Mouse (Mus musculus) limb, embryonic 12.5 days (tissue): Measurements from ENCODE around the gene Zhx3. TPM values are rescaled to one million over a fixed set of nuclear protein-coding genes. Genes with fewer than 3 reads are reported as not detected.

Source experiments
- ATAC-seq: fragments of 200-750 bp; cut with Nextera tagmentation; 2 replicates; pipeline ENCODE4 v1.8.0; 2017; ENCODE audit warnings: low read depth, moderate TSS enrichment; ENCODE audit not compliant: insufficient number of reproducible peaks, insufficient read depth, low FRiP score, low TSS enrichment
- H3K27ac ChIP-seq: fragments of 300-500 bp; sonication (generic); 2 replicates; pipeline ENCODE4 v1.5.1; 2016; ENCODE audit warnings: mild to moderate bottlenecking, moderate library complexity
- H3K27me3 ChIP-seq: fragments of 300-500 bp; sonication (generic); 2 replicates; pipeline ENCODE4 v1.6.1; 2016; ENCODE audit warnings: mild to moderate bottlenecking, moderate library complexity
- H3K36me3 ChIP-seq: fragments of 300-500 bp; sonication (generic); 2 replicates; pipeline ENCODE4 v1.6.1; 2016; ENCODE audit warnings: mild to moderate bottlenecking, moderate library complexity
- H3K4me1 ChIP-seq: fragments of 300-500 bp; sonication (generic); replicated peaks from 2 replicates; pipeline ENCODE4 v1.6.1; 2016
- H3K4me2 ChIP-seq: fragments of 300-500 bp; sonication (generic); 2 replicates; pipeline ENCODE4 v1.6.1; 2016; ENCODE audit warnings: mild to moderate bottlenecking, moderate library complexity
- H3K4me3 ChIP-seq: fragments of 300-500 bp; sonication (generic); replicated peaks from 2 replicates; pipeline ENCODE4 v1.5.1; 2016; ENCODE audit warnings: mild to moderate bottlenecking
- H3K9ac ChIP-seq: fragments of 300-500 bp; sonication (generic); replicated peaks from 2 replicates; pipeline ENCODE4 v1.6.1; 2016; ENCODE audit warnings: mild to moderate bottlenecking, moderate library complexity
- H3K9me3 ChIP-seq: fragments of 300-500 bp; sonication (generic); 2 replicates; pipeline ENCODE4 v1.6.1; 2016; ENCODE audit warnings: mild to moderate bottlenecking, moderate library complexity
- WGBS: fragments of 180-500 bp; shearing (Covaris S2); methylation state at CpG from one replicate; pipeline ENCODE4 v1.1.7; 2016; 5-methylcytosine and 5-hydroxymethylcytosine counted together
- polyA plus RNA-seq: library from polyadenylated mRNA; unstranded; fragments of >200 nt; fragmentation: Nextera tagmentation; extraction: Ambion mirVana; gene quantifications from 2 replicates; pipeline ENCODE4 v1.2.1, GENCODE M21; 2016

The Zhx3 gene
- polyA plus RNA-seq, 1 experiment from 2014 or later, result 10.4 TPM

- no peak overlapping the region for H3K4me3 ChIP-seq
- no peaks in the 10 kb centered on the region for H3K27me3 ChIP-seq
- no peak for ATAC-seq
- H3K9ac ChIP-seq, result no peak overlapping the region
- H3K4me2 ChIP-seq, result no peak overlapping the region
- H3K27ac ChIP-seq, result no peak overlapping the region
- H3K36me3 ChIP-seq, result no peaks in the 10 kb centered on the region
- no peaks in the 10 kb centered on the region for H3K4me1 ChIP-seq
- no peaks in the 10 kb centered on the region for H3K9me3 ChIP-seq
These were observed 18.1 kb downstream of the Zhx3 start for GRCm38 (mm10) chr2:160854687-160855086.

GRCm38 (mm10) chr2:160850360-160850759 lies 22.4 kb downstream of the Zhx3 start:
- 69% methylated on average over 3 of the region's 3 CpGs for WGBS
- no peaks in the 10 kb centered on the region for H3K4me1 ChIP-seq
- H3K4me2 ChIP-seq, result no peak overlapping the region
- no peak overlapping the region for H3K4me3 ChIP-seq
- H3K9ac ChIP-seq, result no peak overlapping the region
- no peak for ATAC-seq
- no peaks in the 10 kb centered on the region for H3K9me3 ChIP-seq
- H3K27ac ChIP-seq, result no peak overlapping the region
- no peaks in the 10 kb centered on the region for H3K27me3 ChIP-seq
- no peaks in the 10 kb centered on the region for H3K36me3 ChIP-seq

GRCm38 (mm10) chr2:160849617-160850240 lies 23.1 kb downstream of the Zhx3 start:
- H3K9me3 ChIP-seq, result no peaks in the 10 kb centered on the region
- H3K27ac ChIP-seq, result no peak overlapping the region
- no peak for ATAC-seq
- H3K4me3 ChIP-seq, result no peak overlapping the region
- no peak overlapping the region for H3K9ac ChIP-seq
- no peaks in the 10 kb centered on the region for H3K4me1 ChIP-seq
- no peaks in the 10 kb centered on the region for H3K27me3 ChIP-seq
- no peak overlapping the region for H3K4me2 ChIP-seq
- no peaks in the 10 kb centered on the region for H3K36me3 ChIP-seq
- WGBS, result 85% methylated on average over 3 of the region's 3 CpGs

GRCm38 (mm10) chr2:160848186-160848585 lies 24.6 kb downstream of the Zhx3 start:
- Histone ChIP-seq H3K4me1 (no peaks in the 10 kb centered on the region), H3K9me3 (no peaks in the 10 kb centered on the region), H3K27ac (no peak overlapping the region), H3K4me3 (no peak overlapping the region), H3K36me3 (no peaks in the 10 kb centered on the region), H3K4me2 (no peak overlapping the region), H3K9ac (no peak overlapping the region), H3K27me3 (no peaks in the 10 kb centered on the region)
- WGBS, result 91% methylated on average over 2 of the region's 2 CpGs
- no peak for ATAC-seq

GRCm38 (mm10) chr2:160847664-160848063 lies 25.1 kb downstream of the Zhx3 start:
- Histone ChIP-seq H3K27ac (no peak overlapping the region), H3K27me3 (no peaks in the 10 kb centered on the region), H3K9ac (no peak overlapping the region), H3K4me3 (no peak overlapping the region), H3K4me2 (no peak overlapping the region), H3K36me3 (no peaks in the 10 kb centered on the region), H3K9me3 (no peaks in the 10 kb centered on the region), H3K4me1 (no peaks in the 10 kb centered on the region)
- WGBS, result 70% methylated on average over 1 of the region's 1 CpGs
- no peak for ATAC-seq

GRCm38 (mm10) chr2:160840838-160841237 lies 32.0 kb downstream of the Zhx3 start:
- H3K9me3 ChIP-seq, result no peaks in the 10 kb centered on the region
- no peak overlapping the region for H3K4me3 ChIP-seq
- H3K4me1 ChIP-seq, result no peaks in the 10 kb centered on the region
- H3K4me2 ChIP-seq, result no peak overlapping the region
- no peaks in the 10 kb centered on the region for H3K27me3 ChIP-seq
- no peak overlapping the region for H3K27ac ChIP-seq
- no peaks in the 10 kb centered on the region for H3K36me3 ChIP-seq
- ATAC-seq, result no peak
- no peak overlapping the region for H3K9ac ChIP-seq

GRCm38 (mm10) chr2:160810802-160811201 lies 62.0 kb downstream of the Zhx3 start:
- WGBS, result 87% methylated on average over 1 of the region's 1 CpGs
- no peaks in the 10 kb centered on the region for H3K9me3 ChIP-seq
- H3K4me1 ChIP-seq, result no peaks in the 10 kb centered on the region
- ATAC-seq, result no peak
- H3K4me3 ChIP-seq, result no peak overlapping the region
- H3K36me3 ChIP-seq, result no peaks in the 10 kb centered on the region
- H3K9ac ChIP-seq, result no peak overlapping the region
- no peak overlapping the region for H3K4me2 ChIP-seq
- H3K27me3 ChIP-seq, result no peaks in the 10 kb centered on the region
- H3K27ac ChIP-seq, result no peak overlapping the region

- Histone ChIP-seq H3K27ac (no peak overlapping the region), H3K4me1 (no peaks in the 10 kb centered on the region), H3K9ac (no peak overlapping the region), H3K4me3 (no peak overlapping the region), H3K36me3 (no peaks in the 10 kb centered on the region), H3K9me3 (no peaks in the 10 kb centered on the region), H3K4me2 (no peak overlapping the region), H3K27me3 (no peaks in the 10 kb centered on the region)
- ATAC-seq, result no peak
These were observed 62.4 kb downstream of the Zhx3 start for GRCm38 (mm10) chr2:160810376-160810775.

- 41% methylated on average over 3 of the region's 3 CpGs for WGBS
- ATAC-seq, result no peak
- no peak overlapping the region for H3K4me3 ChIP-seq
- H3K4me1 ChIP-seq, result 0 out of 2 replicates have a peak, but pooled peaks cover 5% of the 10 kb centered on the region
- no peak overlapping the region for H3K9ac ChIP-seq
- no peak overlapping the region for H3K4me2 ChIP-seq
- no peaks in the 10 kb centered on the region for H3K9me3 ChIP-seq
- H3K36me3 ChIP-seq, result no peaks in the 10 kb centered on the region
- H3K27me3 ChIP-seq, result no peaks in the 10 kb centered on the region
- no peak overlapping the region for H3K27ac ChIP-seq
These were observed 66.7 kb downstream of the Zhx3 start for GRCm38 (mm10) chr2:160806091-160806521.

GRCm38 (mm10) chr2:160804794-160805527 lies 67.8 kb downstream of the Zhx3 start:
- Histone ChIP-seq H3K9ac (no peak overlapping the region), H3K4me2 (no peak overlapping the region), H3K4me1 (0 out of 2 replicates have a peak, but pooled peaks cover 5% of the 10 kb centered on the region), H3K9me3 (no peaks in the 10 kb centered on the region), H3K27me3 (no peaks in the 10 kb centered on the region), H3K4me3 (no peak overlapping the region), H3K27ac (no peak overlapping the region), H3K36me3 (no peaks in the 10 kb centered on the region)
- ATAC-seq, result no peak
- WGBS, result 35% methylated on average over 4 of the region's 4 CpGs

- no peak for ATAC-seq
- Histone ChIP-seq H3K27ac (no peak overlapping the region), H3K27me3 (no peaks in the 10 kb centered on the region), H3K9ac (no peak overlapping the region), H3K9me3 (no peaks in the 10 kb centered on the region), H3K36me3 (no peaks in the 10 kb centered on the region), H3K4me1 (0 out of 2 replicates have a peak, but pooled peaks cover 5% of the 10 kb centered on the region), H3K4me3 (no peak overlapping the region), H3K4me2 (no peak overlapping the region)
- 70% methylated on average over 3 of the region's 3 CpGs for WGBS
These were observed 70.5 kb downstream of the Zhx3 start for GRCm38 (mm10) chr2:160802326-160802725.

GRCm38 (mm10) chr2:160800967-160801366 lies 71.8 kb downstream of the Zhx3 start:
- H3K4me2 ChIP-seq, result no peak overlapping the region
- H3K4me1 ChIP-seq, result 0 out of 2 replicates have a peak, but pooled peaks cover 5% of the 10 kb centered on the region
- H3K27me3 ChIP-seq, result no peaks in the 10 kb centered on the region
- no peak overlapping the region for H3K4me3 ChIP-seq
- WGBS, result 90% methylated on average over 1 of the region's 1 CpGs
- no peak overlapping the region for H3K27ac ChIP-seq
- H3K36me3 ChIP-seq, result no peaks in the 10 kb centered on the region
- no peaks in the 10 kb centered on the region for H3K9me3 ChIP-seq
- ATAC-seq, result no peak
- H3K9ac ChIP-seq, result no peak overlapping the region
